Mouse (Mus musculus) spleen, adult 2 months (tissue): ENCODE data around the gene Shisa8. TPM values are rescaled to one million over a fixed set of nuclear protein-coding genes. Genes with fewer than 3 reads are reported as not detected.

Experiments
- DNase-seq, 2 experiments: peaks; one replicate each; pipeline versions ENCODE4 v3.0.0 to v3.0.0-alpha.2; 2012 to 2021; ENCODE audit warnings: low spot score in 2 of 2, low read depth in 1 of 2
- H3K27ac ChIP-seq: fragments of 200-500 bp; 2 replicates; pipeline ENCODE4 v1.5.1; 2012; ENCODE audit warnings: low read length, inconsistent platforms; ENCODE audit not compliant: insufficient read depth
- H3K27me3 ChIP-seq: fragments of 200-500 bp; 2 replicates; pipeline ENCODE4 v1.6.1; 2012; ENCODE audit warnings: mild to moderate bottlenecking, moderate library complexity, low read length, inconsistent platforms; ENCODE audit not compliant: control insufficient read depth, insufficient read depth
- H3K36me3 ChIP-seq: fragments of 200-500 bp; 2 replicates; pipeline ENCODE4 v1.6.1; 2012; ENCODE audit warnings: mild to moderate bottlenecking, low read length, inconsistent platforms; ENCODE audit not compliant: control insufficient read depth, insufficient read depth
- H3K4me1 ChIP-seq: fragments of 200-500 bp; 2 replicates; pipeline ENCODE4 v1.6.1; 2011; ENCODE audit warnings: inconsistent platforms; ENCODE audit not compliant: control insufficient read depth, insufficient read depth, insufficient read length
- H3K4me3 ChIP-seq: fragments of 200-500 bp; 2 replicates; pipeline ENCODE4 v1.5.1; 2011; ENCODE audit warnings: mild to moderate bottlenecking, inconsistent platforms; ENCODE audit not compliant: insufficient read depth, insufficient read length; ENCODE audit errors: extremely low read depth
- CTCF ChIP-seq: fragments of 200-500 bp; IDR thresholded peaks from 2 replicates; pipeline ENCODE4 v1.5.1; 2011; ENCODE audit warnings: mild to moderate bottlenecking, inconsistent platforms; ENCODE audit not compliant: insufficient read depth, insufficient read length, insufficient replicate concordance; ENCODE audit errors: extremely low read depth
- POLR2A ChIP-seq: fragments of 200-500 bp; IDR thresholded peaks from 2 replicates; pipeline ENCODE4 v1.6.1; 2011; ENCODE audit warnings: low read depth, low read length, inconsistent platforms
- WGBS: fragments of 180-500 bp; shearing (Covaris S2); methylation state at CpG from one replicate; pipeline ENCODE4 v1.1.7; 2018; 5-methylcytosine and 5-hydroxymethylcytosine counted together
- polyA plus RNA-seq: library from polyadenylated mRNA; depleted of rRNA; stranded (reverse); fragments of >200 nt; gene quantifications from 2 replicates; pipeline ENCODE4 v1.2.3, GENCODE M21; 2012

The Shisa8 gene
- polyA plus RNA-seq, 1 experiment: 5.4 TPM

DNA sequence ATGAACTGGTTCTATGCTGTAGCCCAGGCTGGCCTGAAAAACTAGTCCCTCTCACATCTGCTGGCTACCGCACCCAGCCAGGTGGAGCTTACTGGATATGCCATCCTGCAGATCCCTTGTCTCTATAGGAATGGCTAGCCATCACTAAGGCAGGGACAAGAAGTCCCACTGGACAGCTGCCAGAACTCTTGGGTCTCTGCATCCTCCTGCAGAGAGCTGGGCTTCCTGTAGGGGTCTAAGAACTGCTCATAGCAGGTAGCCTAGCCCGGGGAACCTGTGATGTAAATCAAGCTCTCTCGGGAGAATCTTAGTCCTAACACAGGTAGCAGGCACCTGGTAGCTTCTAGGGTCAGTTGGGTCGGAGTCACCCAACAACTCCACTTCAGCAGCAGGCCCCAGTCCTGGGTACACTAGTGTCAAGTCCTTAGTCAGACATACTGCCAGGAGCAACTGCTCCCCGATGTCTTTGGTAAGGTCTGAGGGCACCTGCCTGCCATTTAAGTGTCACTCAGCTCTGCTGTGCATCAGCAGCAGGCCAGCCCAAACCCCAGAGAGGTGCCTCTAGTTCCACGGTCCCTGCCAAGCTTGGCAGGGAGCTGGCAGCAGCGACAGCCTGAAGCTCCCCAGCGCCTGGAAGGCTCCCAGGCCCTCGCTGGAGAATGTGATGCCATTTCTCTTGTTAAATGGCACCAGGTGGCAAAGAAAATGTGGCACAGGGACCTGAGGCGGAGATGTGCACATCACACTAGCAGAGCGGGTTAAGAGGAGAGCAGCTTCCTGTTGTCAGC lies 19.2 kb upstream of the Shisa8 start:
- TF ChIP-seq POLR2A (no peak), CTCF (no peak)
- no peaks in the 10 kb centered on the region for H3K36me3 ChIP-seq
- 62% methylated on average over 11 of the region's 11 CpGs for WGBS
- peaks cover 46% of the 10 kb centered on the region for H3K4me1 ChIP-seq
- DNase-seq: no peak
- no peaks in the 10 kb centered on the region for H3K27me3 ChIP-seq
- H3K4me3 ChIP-seq: no peak overlapping the region
- peak overlapping the region; percentile 76 for H3K27ac ChIP-seq

DNA sequence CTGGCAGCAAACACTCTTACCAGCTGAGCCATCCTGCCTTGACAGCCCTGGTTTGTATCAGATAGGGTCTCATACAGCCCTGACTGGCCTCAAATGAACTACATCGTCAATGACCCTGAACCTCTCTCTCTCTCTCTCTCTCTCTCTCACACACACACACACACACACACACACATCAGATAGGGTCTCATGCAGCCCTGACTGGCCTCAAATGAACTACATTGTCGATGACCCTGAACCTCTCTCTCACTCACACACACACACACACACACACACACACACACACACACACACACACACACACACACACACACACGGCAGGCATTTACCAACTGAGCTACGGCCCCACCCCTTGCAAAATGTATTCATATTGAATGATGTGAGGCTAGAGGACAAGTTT lies 18.5 kb upstream of the Shisa8 start:
- peak overlapping the region; percentile 76; the same call in 1 of the 2 replicates for H3K27ac ChIP-seq
- H3K36me3 ChIP-seq: no peaks in the 10 kb centered on the region
- WGBS: 64% methylated on average over 4 of the region's 4 CpGs
- no peak overlapping the region for H3K4me3 ChIP-seq
- H3K27me3 ChIP-seq: no peaks in the 10 kb centered on the region
- TF ChIP-seq POLR2A (no peak), CTCF (no peak)
- no peak for DNase-seq
- peaks cover 53% of the 10 kb centered on the region for H3K4me1 ChIP-seq

DNA sequence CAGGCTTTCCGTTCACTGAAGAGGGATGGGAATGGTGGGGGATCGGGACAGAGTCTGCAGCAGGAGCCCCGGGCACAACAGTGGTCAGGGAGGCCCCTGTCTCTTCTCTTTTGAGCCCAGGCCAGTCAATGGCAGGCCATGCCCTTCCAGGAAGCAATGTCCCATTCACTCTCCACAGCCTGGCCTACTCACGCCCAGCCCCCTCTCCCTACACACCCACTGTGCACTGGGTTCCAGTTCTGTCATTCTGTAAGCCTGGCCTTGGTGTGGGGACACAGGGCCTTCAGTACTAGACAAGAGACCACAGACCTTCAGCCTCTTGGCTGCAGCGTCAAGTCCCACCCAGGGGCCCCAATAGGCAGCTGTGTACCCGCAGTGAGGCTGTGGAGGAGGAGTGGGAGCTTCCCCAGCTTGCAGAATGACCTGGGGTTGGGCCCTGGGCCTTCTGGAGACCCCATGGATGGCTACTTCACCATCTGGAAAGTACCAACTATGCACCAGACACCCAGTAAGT lies 17.5 kb upstream of the Shisa8 start:
- DNase-seq: no peak
- H3K36me3 ChIP-seq: no peaks in the 10 kb centered on the region
- H3K27ac ChIP-seq: peak overlapping the region; percentile 71
- TF ChIP-seq POLR2A (no peak), CTCF (no peak)
- H3K4me1 ChIP-seq: peaks cover 54% of the 10 kb centered on the region
- H3K27me3 ChIP-seq: no peaks in the 10 kb centered on the region
- WGBS: 77% methylated on average over 6 of the region's 6 CpGs
- no peak overlapping the region for H3K4me3 ChIP-seq

DNA sequence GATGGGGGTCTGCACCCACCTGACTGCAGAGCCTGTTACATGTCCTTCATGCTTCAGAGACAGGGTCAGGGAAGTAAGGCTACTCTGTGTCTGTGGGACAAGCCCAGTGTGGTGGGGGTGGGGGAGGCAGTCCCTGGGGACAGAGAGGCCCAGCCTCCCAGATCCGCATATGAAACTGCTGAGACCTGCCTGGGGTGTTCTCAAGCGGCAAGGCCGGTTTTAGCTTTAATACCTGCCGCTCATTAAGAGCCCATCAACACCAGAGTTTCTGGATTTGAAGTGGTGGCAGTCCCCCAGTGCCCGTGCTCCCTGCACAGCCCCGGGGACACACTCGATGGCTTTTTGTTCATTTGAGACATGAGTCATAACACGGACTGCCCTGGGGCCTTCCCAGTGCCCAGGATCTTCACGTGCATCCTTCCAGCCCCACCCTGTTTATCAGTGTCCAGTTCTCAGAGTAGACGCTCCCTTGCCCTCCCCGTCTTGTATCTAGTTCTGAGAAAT lies 17.0 kb upstream of the Shisa8 start:
- DNase-seq: peak in 1 of 2 experiments; percentile 83
- H3K27me3 ChIP-seq: no peaks in the 10 kb centered on the region
- H3K36me3 ChIP-seq: no peaks in the 10 kb centered on the region
- peak overlapping the region; percentile 74 for H3K27ac ChIP-seq
- peaks cover 60% of the 10 kb centered on the region for H3K4me1 ChIP-seq
- no peak overlapping the region for H3K4me3 ChIP-seq
- WGBS: 47% methylated on average over 11 of the region's 11 CpGs
- TF ChIP-seq POLR2A (no peak), CTCF (no peak)

DNA sequence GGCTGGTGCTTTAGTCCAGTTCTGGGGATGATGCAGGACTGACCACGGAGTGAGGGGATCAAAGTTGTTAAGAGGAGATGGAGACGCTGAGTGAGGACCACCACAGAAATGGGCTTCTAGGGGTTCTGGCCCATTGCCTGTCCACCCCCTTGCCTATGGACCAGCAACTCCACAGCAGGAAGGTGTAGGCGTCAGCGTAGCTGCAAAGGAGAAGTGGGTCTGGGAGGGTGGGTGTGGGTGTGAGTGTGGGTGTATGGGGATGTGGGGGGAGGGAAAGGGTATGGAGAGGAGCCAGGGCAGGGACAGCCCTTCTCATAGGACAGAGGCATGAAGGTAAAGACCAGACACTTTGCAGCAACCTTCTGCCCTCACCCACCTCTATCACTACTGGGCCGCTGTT lies 13.2 kb upstream of the Shisa8 start:
- DNase-seq: no peak
- TF ChIP-seq CTCF: no peak
- TF ChIP-seq POLR2A: no peak
- Histone ChIP-seq H3K27me3 (no peaks in the 10 kb centered on the region), H3K4me3 (no peak overlapping the region), H3K36me3 (peaks cover 5% of the 10 kb centered on the region; the same call in 1 of the 2 replicates), H3K27ac (peak overlapping the region; percentile 84), H3K4me1 (peaks cover 42% of the 10 kb centered on the region; the same call in 1 of the 2 replicates)
- 46% methylated on average over 5 of the region's 5 CpGs for WGBS

DNA sequence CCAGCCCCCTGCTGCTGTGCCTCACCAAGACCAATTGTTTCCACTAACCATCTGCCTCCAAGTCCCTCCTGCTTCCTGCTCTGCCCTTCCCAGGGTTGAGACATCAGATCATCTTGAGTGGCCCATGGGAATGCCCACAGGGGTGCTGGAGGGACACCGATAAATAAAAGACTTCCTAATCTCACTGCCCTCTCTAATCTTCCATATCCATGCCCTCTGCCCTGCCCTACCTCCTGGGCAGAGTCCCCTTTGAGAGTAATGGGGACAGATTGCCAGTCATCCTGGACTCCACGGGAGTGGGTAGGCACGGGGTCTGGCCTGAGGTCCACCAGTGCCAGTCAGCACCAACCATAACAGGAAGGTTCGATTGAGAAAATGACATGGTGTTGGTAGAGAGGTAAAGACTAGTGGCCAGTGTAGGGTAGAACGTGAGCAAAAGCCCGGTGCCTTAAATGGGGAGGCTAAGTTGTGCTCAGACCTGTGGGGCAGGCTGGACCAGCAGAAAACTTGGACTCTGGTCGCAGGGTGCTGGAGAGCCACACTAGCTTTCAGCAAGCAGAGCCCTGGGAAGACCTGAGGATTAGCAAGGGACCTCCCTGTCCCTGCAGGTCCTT lies 12.1 kb upstream of the Shisa8 start:
- Histone ChIP-seq H3K27ac (peak overlapping the region; percentile 84), H3K4me1 (peaks cover 41% of the 10 kb centered on the region; the same call in 1 of the 2 replicates), H3K4me3 (peak overlapping the region; percentile 67; the same call in 1 of the 2 replicates), H3K36me3 (peaks cover 5% of the 10 kb centered on the region; the same call in 1 of the 2 replicates), H3K27me3 (no peaks in the 10 kb centered on the region)
- WGBS: 30% methylated on average over 7 of the region's 7 CpGs
- no peak for TF ChIP-seq POLR2A
- TF ChIP-seq CTCF: no peak
- DNase-seq: no peak
